Mouse (Mus musculus) liver, embryonic 16.5 days (tissue): Measurements from ENCODE around the gene Nucb2. TPM values are rescaled to one million over a fixed set of nuclear protein-coding genes. Genes with fewer than 3 reads are reported as not detected.
A peak's percentile ranks its signal among the peaks of the same experiment; 100 is the strongest.

Experiments
- ATAC-seq: fragments of 200-750 bp; cut with Nextera tagmentation; 2 replicates; pipeline ENCODE4 v1.8.0; 2017; ENCODE audit warnings: low read depth, mild to moderate bottlenecking, moderate number of reproducible peaks, moderate library complexity
- H3K27ac ChIP-seq: fragments of 300-500 bp; sonication (generic); 2 replicates; pipeline ENCODE4 v1.5.1; 2014; ENCODE audit warnings: mild to moderate bottlenecking, low read length
- H3K27me3 ChIP-seq: fragments of 300-500 bp; sonication (generic); 2 replicates; pipeline ENCODE4 v1.6.1; 2014; ENCODE audit warnings: low read depth, low read length, mixed read lengths; ENCODE audit not compliant: control insufficient read depth, insufficient read depth
- H3K36me3 ChIP-seq: fragments of 300-500 bp; sonication (generic); 2 replicates; pipeline ENCODE4 v1.6.1; 2014; ENCODE audit warnings: mild to moderate bottlenecking; ENCODE audit not compliant: control insufficient read depth, insufficient read depth
- H3K4me1 ChIP-seq: fragments of 300-500 bp; sonication (generic); 2 replicates; pipeline ENCODE4 v1.6.1; 2014; ENCODE audit warnings: low read depth, low read length, mixed read lengths; ENCODE audit not compliant: control insufficient read depth
- H3K4me2 ChIP-seq: fragments of 300-500 bp; sonication (generic); 2 replicates; pipeline ENCODE4 v1.6.1; 2014; ENCODE audit warnings: low read depth, low read length, mixed read lengths
- H3K4me3 ChIP-seq: fragments of 300-500 bp; sonication (generic); 2 replicates; pipeline ENCODE4 v1.5.1; 2014; ENCODE audit warnings: low read depth, mild to moderate bottlenecking, low read length
- H3K9ac ChIP-seq: fragments of 300-500 bp; sonication (generic); 2 replicates; pipeline ENCODE4 v1.6.1; 2014; ENCODE audit warnings: low read depth, low read length
- H3K9me3 ChIP-seq: fragments of 300-500 bp; sonication (generic); replicated peaks from 2 replicates; pipeline ENCODE4 v1.6.1; 2016; ENCODE audit warnings: low read length; ENCODE audit not compliant: control insufficient read depth
- WGBS: fragments of 180-500 bp; shearing (Covaris S2); extraction: QIAGEN DNeasy Blood & Tissue Kit; methylation state at CpG from one replicate; pipeline ENCODE4 v1.1.7; 2014; ENCODE audit not compliant: insufficient replicate concordance; 5-methylcytosine and 5-hydroxymethylcytosine counted together
- polyA plus RNA-seq: library from polyadenylated mRNA; unstranded; fragments of >200 nt; fragmentation: Nextera tagmentation; extraction: Ambion mirVana; gene quantifications from 2 replicates; pipeline ENCODE4 v1.2.1, GENCODE M21; 2015

Gene Nucb2
- polyA plus RNA-seq, result 3.2 and 3.5 TPM in 2 replicates

GRCm38 (mm10) chr7:116503879-116504817 lies at the start of gene Nucb2:
Gene Nucb2 (plus strand): TSS chr7:116504369.
- Histone ChIP-seq H3K9me3 (no peaks in the 10 kb centered on the region), H3K4me3 (peak within 1 kb of the TSS; percentile 55), H3K27me3 (no peaks in the 10 kb centered on the region), H3K27ac (no peak within 1 kb of the TSS), H3K4me1 (no peaks in the 10 kb centered on the region), H3K9ac (peak within 1 kb of the TSS; percentile 19), H3K4me2 (peak within 1 kb of the TSS; percentile 58), H3K36me3 (no peaks in the 10 kb centered on the region)
- WGBS, result under 1% methylated on average over 51 of the region's 51 CpGs
- peak; percentile 97 for ATAC-seq

GRCm38 (mm10) chr7:116456964-116457363 lies 47.2 kb upstream of the Nucb2 start:
- Histone ChIP-seq H3K4me2 (no peak overlapping the region), H3K4me3 (no peak overlapping the region), H3K9me3 (no peaks in the 10 kb centered on the region), H3K27ac (no peak overlapping the region), H3K4me1 (peaks cover 4% of the 10 kb centered on the region), H3K9ac (no peak overlapping the region), H3K36me3 (no peaks in the 10 kb centered on the region), H3K27me3 (no peaks in the 10 kb centered on the region)
- WGBS, result 38% methylated on average over 4 of the region's 4 CpGs
- no peak for ATAC-seq

DNA sequence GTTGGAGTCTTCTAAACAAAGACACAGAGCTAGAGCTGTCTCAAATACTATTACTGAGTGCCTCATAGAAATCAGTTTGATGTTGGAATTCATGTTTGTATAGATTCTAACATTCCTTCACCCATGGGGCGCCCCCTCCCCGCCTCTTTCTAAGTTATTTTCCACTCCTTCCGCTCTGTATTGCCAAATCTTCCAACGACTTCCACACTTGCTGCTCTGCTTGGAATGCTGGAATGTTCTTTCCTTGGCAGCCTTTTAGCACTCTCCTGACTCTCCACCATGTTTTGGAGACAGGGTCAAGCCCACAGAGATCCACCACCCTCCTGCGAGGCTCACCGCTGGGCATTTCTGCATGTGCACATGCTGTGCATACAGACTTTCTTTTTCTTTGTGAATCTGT lies 46.8 kb upstream of the Nucb2 start:
- H3K4me1 ChIP-seq, result peaks cover 4% of the 10 kb centered on the region
- no peaks in the 10 kb centered on the region for H3K27me3 ChIP-seq
- 71% methylated on average over 6 of the region's 6 CpGs for WGBS
- H3K27ac ChIP-seq, result no peak overlapping the region
- no peak overlapping the region for H3K4me2 ChIP-seq
- H3K9ac ChIP-seq, result no peak overlapping the region
- no peak for ATAC-seq
- H3K36me3 ChIP-seq, result no peaks in the 10 kb centered on the region
- no peak overlapping the region for H3K4me3 ChIP-seq
- H3K9me3 ChIP-seq, result no peaks in the 10 kb centered on the region

- Histone ChIP-seq H3K27me3 (no peaks in the 10 kb centered on the region), H3K4me3 (no peak overlapping the region), H3K36me3 (no peaks in the 10 kb centered on the region), H3K4me2 (no peak overlapping the region), H3K4me1 (peaks cover 4% of the 10 kb centered on the region), H3K9me3 (no peaks in the 10 kb centered on the region), H3K27ac (no peak overlapping the region), H3K9ac (no peak overlapping the region)
- WGBS, result 14% methylated on average over 3 of the region's 3 CpGs
- no peak for ATAC-seq
Measured at GRCm38 (mm10) chr7:116458985-116459441, 45.2 kb upstream of the Nucb2 start.

GRCm38 (mm10) chr7:116462114-116462513 lies 42.1 kb upstream of the Nucb2 start:
- H3K9me3 ChIP-seq, result no peaks in the 10 kb centered on the region
- no peak overlapping the region for H3K4me2 ChIP-seq
- no peak overlapping the region for H3K27ac ChIP-seq
- no peaks in the 10 kb centered on the region for H3K36me3 ChIP-seq
- WGBS, result 13% methylated on average over 8 of the region's 8 CpGs
- peaks cover 4% of the 10 kb centered on the region for H3K4me1 ChIP-seq
- no peaks in the 10 kb centered on the region for H3K27me3 ChIP-seq
- no peak overlapping the region for H3K9ac ChIP-seq
- no peak for ATAC-seq
- no peak overlapping the region for H3K4me3 ChIP-seq

GRCm38 (mm10) chr7:116475836-116476235 lies 28.3 kb upstream of the Nucb2 start:
- Histone ChIP-seq H3K9me3 (no peaks in the 10 kb centered on the region), H3K4me1 (no peaks in the 10 kb centered on the region), H3K27ac (no peak overlapping the region), H3K27me3 (no peaks in the 10 kb centered on the region), H3K36me3 (no peaks in the 10 kb centered on the region), H3K4me2 (no peak overlapping the region), H3K9ac (no peak overlapping the region), H3K4me3 (no peak overlapping the region)
- ATAC-seq, result no peak

GRCm38 (mm10) chr7:116476264-116476663 lies 27.9 kb upstream of the Nucb2 start:
- 26% methylated on average over 5 of the region's 5 CpGs for WGBS
- no peak overlapping the region for H3K4me3 ChIP-seq
- H3K4me2 ChIP-seq, result no peak overlapping the region
- no peaks in the 10 kb centered on the region for H3K9me3 ChIP-seq
- H3K4me1 ChIP-seq, result no peaks in the 10 kb centered on the region
- no peaks in the 10 kb centered on the region for H3K36me3 ChIP-seq
- ATAC-seq, result no peak
- H3K27ac ChIP-seq, result no peak overlapping the region
- H3K27me3 ChIP-seq, result no peaks in the 10 kb centered on the region
- H3K9ac ChIP-seq, result no peak overlapping the region

DNA sequence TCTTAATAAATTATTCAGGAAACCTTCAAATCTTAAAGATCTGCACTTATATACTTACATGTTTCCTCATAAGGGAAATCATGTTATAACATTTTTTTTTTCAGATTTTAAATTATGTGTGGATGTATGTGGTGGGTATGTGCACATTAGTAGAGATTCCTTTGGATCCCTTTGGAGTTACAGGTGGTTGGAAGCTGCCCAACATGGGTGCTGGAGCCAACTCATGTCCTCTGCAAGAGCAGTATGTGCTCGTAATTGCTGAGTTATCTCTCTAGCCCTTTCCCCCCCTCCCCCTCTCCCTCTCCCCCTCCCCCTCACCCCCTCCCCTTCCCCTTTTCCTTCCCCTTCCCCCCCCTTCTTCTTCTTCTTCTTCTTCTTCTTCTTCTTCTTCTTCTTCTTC lies 21.1 kb upstream of the Nucb2 start:
- 10% methylated on average over 1 of the region's 1 CpGs for WGBS
- Histone ChIP-seq H3K36me3 (no peaks in the 10 kb centered on the region), H3K4me1 (no peaks in the 10 kb centered on the region), H3K9me3 (no peaks in the 10 kb centered on the region), H3K4me3 (no peak overlapping the region), H3K9ac (no peak overlapping the region), H3K27ac (no peak overlapping the region), H3K27me3 (no peaks in the 10 kb centered on the region; the same call in 1 of the 2 replicates), H3K4me2 (no peak overlapping the region)
- no peak for ATAC-seq

GRCm38 (mm10) chr7:116483782-116484181 lies 20.4 kb upstream of the Nucb2 start:
- ATAC-seq, result no peak
- H3K9ac ChIP-seq, result no peak overlapping the region
- no peak overlapping the region for H3K4me2 ChIP-seq
- no peaks in the 10 kb centered on the region for H3K9me3 ChIP-seq
- 45% methylated on average over 5 of the region's 5 CpGs for WGBS
- H3K27me3 ChIP-seq, result no peaks in the 10 kb centered on the region; the same call in 1 of the 2 replicates
- no peak overlapping the region for H3K4me3 ChIP-seq
- H3K4me1 ChIP-seq, result no peaks in the 10 kb centered on the region
- no peak overlapping the region for H3K27ac ChIP-seq
- H3K36me3 ChIP-seq, result no peaks in the 10 kb centered on the region
